Mouse (Mus musculus): ENCODE measurements around the gene Gramd1c. TPM values are rescaled to one million over a fixed set of nuclear protein-coding genes. Genes with fewer than 3 reads are reported as not detected.

Gene Gramd1c
- polyA plus RNA-seq, 1 experiment, result 0.06 TPM

DNA sequence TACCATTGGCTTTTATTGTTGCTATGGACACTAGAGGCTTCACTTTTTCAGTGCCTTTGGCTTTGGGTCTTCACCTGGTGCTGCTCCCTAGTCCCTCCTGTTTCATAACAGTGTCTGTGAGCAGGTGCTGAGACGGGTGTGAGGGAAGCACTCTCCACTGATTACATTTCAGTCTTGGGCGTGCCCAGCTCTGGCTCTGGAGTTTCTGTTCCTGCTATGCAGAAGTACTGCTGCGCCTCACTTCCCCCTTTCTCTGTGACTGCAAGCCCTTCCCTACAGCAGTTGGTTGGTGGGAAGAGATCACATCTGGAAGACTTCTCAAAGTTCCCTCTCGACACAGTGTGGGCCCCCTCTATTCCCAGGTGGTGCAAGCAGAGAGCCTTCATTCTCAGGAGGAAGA is 111.6 kb downstream of the Gramd1c start:
- no peaks in the 10 kb centered on the region for H3K79me3 ChIP-seq (ENCODE audit: low read depth)
- no peak overlapping the region for H3K4me3 ChIP-seq (ENCODE audit: insufficient read depth, poor library complexity, severe bottlenecking)
- H3K79me2 ChIP-seq (ENCODE audit: control insufficient read depth, insufficient read depth), result no peaks in the 10 kb centered on the region
- peaks cover 8% of the 10 kb centered on the region for H3K36me3 ChIP-seq (ENCODE audit: control insufficient read depth, insufficient read depth)
- H3ac ChIP-seq (ENCODE audit: control insufficient read depth, insufficient read length, low read depth), result no peak overlapping the region
- TF ChIP-seq MAX (IDR thresholded peaks at IDR 0.05), result no peak
- no peak for TF ChIP-seq USF1 (IDR thresholded peaks at IDR 0.05; ENCODE audit: low read depth)
- TF ChIP-seq CEBPB (IDR thresholded peaks at IDR 0.05; ENCODE audit: low read depth), result no peak
- no peak for TF ChIP-seq CTCF (IDR thresholded peaks at IDR 0.05; ENCODE audit: control insufficient read depth, insufficient read depth, insufficient read length)
- no peak for TF ChIP-seq MYOD1 (IDR thresholded peaks at IDR 0.05; ENCODE audit: control insufficient read depth, insufficient read length, low read depth)
- no peak for TF ChIP-seq MYOG (IDR thresholded peaks at IDR 0.05; ENCODE audit: control insufficient read depth, extremely low read depth, insufficient read length)
- TF ChIP-seq FOSL1 (IDR thresholded peaks at IDR 0.05; ENCODE audit: insufficient read depth, low read length, poor library complexity, severe bottlenecking), result no peak
- no peaks in the 10 kb centered on the region for H3K27me3 ChIP-seq (ENCODE audit: control insufficient read depth, insufficient read depth, insufficient read length)

- TF ChIP-seq MAX (IDR thresholded peaks at IDR 0.05), result no peak
- TF ChIP-seq FOSL1 (IDR thresholded peaks at IDR 0.05; ENCODE audit: insufficient read depth, low read length, poor library complexity, severe bottlenecking), result no peak
- no peak for TF ChIP-seq MYOD1 (IDR thresholded peaks at IDR 0.05; ENCODE audit: control insufficient read depth, insufficient read length, low read depth)
- TF ChIP-seq CEBPB (IDR thresholded peaks at IDR 0.05; ENCODE audit: low read depth), result no peak
- TF ChIP-seq CTCF (IDR thresholded peaks at IDR 0.05; ENCODE audit: control insufficient read depth, insufficient read depth, insufficient read length), result no peak
- TF ChIP-seq USF1 (IDR thresholded peaks at IDR 0.05; ENCODE audit: low read depth), result no peak
- TF ChIP-seq MYOG (IDR thresholded peaks at IDR 0.05; ENCODE audit: control insufficient read depth, extremely low read depth, insufficient read length), result no peak
- H3K27me3 ChIP-seq (ENCODE audit: control insufficient read depth, insufficient read depth, insufficient read length), result no peaks in the 10 kb centered on the region
- no peak overlapping the region for H3K4me3 ChIP-seq (ENCODE audit: insufficient read depth, poor library complexity, severe bottlenecking)
- H3ac ChIP-seq (ENCODE audit: control insufficient read depth, insufficient read length, low read depth), result no peak overlapping the region
- no peaks in the 10 kb centered on the region for H3K79me3 ChIP-seq (ENCODE audit: low read depth)
- no peaks in the 10 kb centered on the region for H3K79me2 ChIP-seq (ENCODE audit: control insufficient read depth, insufficient read depth)
- H3K36me3 ChIP-seq (ENCODE audit: control insufficient read depth, insufficient read depth), result peaks cover 12% of the 10 kb centered on the region
Observed at GRCm38 (mm10) chr16:43945869-43946268, 117.3 kb downstream of the Gramd1c start.

- H3ac ChIP-seq (ENCODE audit: control insufficient read depth, insufficient read length, low read depth), result no peak overlapping the region
- H3K79me2 ChIP-seq (ENCODE audit: control insufficient read depth, insufficient read depth), result no peaks in the 10 kb centered on the region
- TF ChIP-seq CTCF (IDR thresholded peaks at IDR 0.05; ENCODE audit: control insufficient read depth, insufficient read depth, insufficient read length) (no peak), MYOG (IDR thresholded peaks at IDR 0.05; ENCODE audit: control insufficient read depth, extremely low read depth, insufficient read length) (no peak), MYOD1 (IDR thresholded peaks at IDR 0.05; ENCODE audit: control insufficient read depth, insufficient read length, low read depth) (no peak), CEBPB (IDR thresholded peaks at IDR 0.05; ENCODE audit: low read depth) (no peak), FOSL1 (IDR thresholded peaks at IDR 0.05; ENCODE audit: insufficient read depth, low read length, poor library complexity, severe bottlenecking) (no peak), USF1 (IDR thresholded peaks at IDR 0.05; ENCODE audit: low read depth) (no peak), MAX (IDR thresholded peaks at IDR 0.05) (no peak)
- H3K4me3 ChIP-seq (ENCODE audit: insufficient read depth, poor library complexity, severe bottlenecking), result no peak overlapping the region
- no peaks in the 10 kb centered on the region for H3K79me3 ChIP-seq (ENCODE audit: low read depth)
- H3K36me3 ChIP-seq (ENCODE audit: control insufficient read depth, insufficient read depth), result peaks cover 9% of the 10 kb centered on the region
- H3K27me3 ChIP-seq (ENCODE audit: control insufficient read depth, insufficient read depth, insufficient read length), result no peaks in the 10 kb centered on the region
Observed at GRCm38 (mm10) chr16:43945351-43945750, 117.8 kb downstream of the Gramd1c start.

GRCm38 (mm10) chr16:43940846-43941245 is 122.3 kb downstream of the Gramd1c start:
- Histone ChIP-seq H3K36me3 (ENCODE audit: control insufficient read depth, insufficient read depth) (peaks cover 5% of the 10 kb centered on the region), H3K4me3 (ENCODE audit: insufficient read depth, poor library complexity, severe bottlenecking) (no peak overlapping the region), H3ac (ENCODE audit: control insufficient read depth, insufficient read length, low read depth) (no peak overlapping the region), H3K27me3 (ENCODE audit: control insufficient read depth, insufficient read depth, insufficient read length) (no peaks in the 10 kb centered on the region), H3K79me2 (ENCODE audit: control insufficient read depth, insufficient read depth) (no peaks in the 10 kb centered on the region), H3K79me3 (ENCODE audit: low read depth) (no peaks in the 10 kb centered on the region)
- no peak for TF ChIP-seq CTCF (IDR thresholded peaks at IDR 0.05; ENCODE audit: control insufficient read depth, insufficient read depth, insufficient read length)
- TF ChIP-seq USF1 (IDR thresholded peaks at IDR 0.05; ENCODE audit: low read depth), result no peak
- TF ChIP-seq MAX (IDR thresholded peaks at IDR 0.05), result no peak
- TF ChIP-seq CEBPB (IDR thresholded peaks at IDR 0.05; ENCODE audit: low read depth), result no peak
- no peak for TF ChIP-seq FOSL1 (IDR thresholded peaks at IDR 0.05; ENCODE audit: insufficient read depth, low read length, poor library complexity, severe bottlenecking)
- TF ChIP-seq MYOD1 (IDR thresholded peaks at IDR 0.05; ENCODE audit: control insufficient read depth, insufficient read length, low read depth), result no peak

DNA sequence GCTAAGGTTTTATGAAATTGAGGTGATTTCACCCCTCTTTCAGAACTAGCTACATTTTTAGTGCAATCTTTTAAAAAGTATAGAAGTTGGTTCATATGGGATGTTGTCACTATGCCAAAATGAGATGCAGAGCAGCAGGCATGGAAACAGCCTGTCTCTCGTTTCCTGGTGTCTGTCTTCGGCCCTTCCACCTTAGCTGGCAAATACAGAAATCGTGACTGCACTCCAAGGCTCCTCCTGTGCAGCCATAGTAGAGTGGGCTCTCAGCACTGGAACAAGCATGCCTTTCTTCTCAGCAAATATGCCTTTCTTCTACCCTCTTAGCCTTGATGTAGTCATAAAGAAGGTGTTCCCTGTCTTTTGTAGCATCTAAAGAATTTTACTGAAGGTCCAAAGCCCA is 127.3 kb downstream of the Gramd1c start:
- H3K79me3 ChIP-seq (ENCODE audit: low read depth), result no peaks in the 10 kb centered on the region
- no peak overlapping the region for H3ac ChIP-seq (ENCODE audit: control insufficient read depth, insufficient read length, low read depth)
- no peak for TF ChIP-seq MAX (IDR thresholded peaks at IDR 0.05)
- no peak for TF ChIP-seq FOSL1 (IDR thresholded peaks at IDR 0.05; ENCODE audit: insufficient read depth, low read length, poor library complexity, severe bottlenecking)
- no peaks in the 10 kb centered on the region for H3K79me2 ChIP-seq (ENCODE audit: control insufficient read depth, insufficient read depth)
- H3K27me3 ChIP-seq (ENCODE audit: control insufficient read depth, insufficient read depth, insufficient read length), result no peaks in the 10 kb centered on the region
- no peak overlapping the region for H3K4me3 ChIP-seq (ENCODE audit: insufficient read depth, poor library complexity, severe bottlenecking)
- no peaks in the 10 kb centered on the region for H3K36me3 ChIP-seq (ENCODE audit: control insufficient read depth, insufficient read depth)

- Histone ChIP-seq H3K79me3 (ENCODE audit: low read depth) (no peaks in the 10 kb centered on the region), H3K4me3 (ENCODE audit: insufficient read depth, poor library complexity, severe bottlenecking) (no peak overlapping the region), H3K27me3 (ENCODE audit: control insufficient read depth, insufficient read depth, insufficient read length) (no peaks in the 10 kb centered on the region), H3K79me2 (ENCODE audit: control insufficient read depth, insufficient read depth) (no peaks in the 10 kb centered on the region), H3ac (ENCODE audit: control insufficient read depth, insufficient read length, low read depth) (no peak overlapping the region), H3K36me3 (ENCODE audit: control insufficient read depth, insufficient read depth) (no peaks in the 10 kb centered on the region)
- no peak for TF ChIP-seq CEBPB (IDR thresholded peaks at IDR 0.05; ENCODE audit: low read depth)
- TF ChIP-seq CTCF (IDR thresholded peaks at IDR 0.05; ENCODE audit: control insufficient read depth, insufficient read depth, insufficient read length), result no peak
- no peak for TF ChIP-seq MAX (IDR thresholded peaks at IDR 0.05)
- no peak for TF ChIP-seq FOSL1 (IDR thresholded peaks at IDR 0.05; ENCODE audit: insufficient read depth, low read length, poor library complexity, severe bottlenecking)
- TF ChIP-seq MYOD1 (IDR thresholded peaks at IDR 0.05; ENCODE audit: control insufficient read depth, insufficient read length, low read depth), result no peak
- TF ChIP-seq USF1 (IDR thresholded peaks at IDR 0.05; ENCODE audit: low read depth), result no peak
- no peak for TF ChIP-seq MYOG (IDR thresholded peaks at IDR 0.05; ENCODE audit: control insufficient read depth, extremely low read depth, insufficient read length)
Observed at GRCm38 (mm10) chr16:43935367-43935766, 127.8 kb downstream of the Gramd1c start.

Data from C2C12 (cell line).